Mouse (Mus musculus) spleen, adult 2 months (tissue): Measurements from ENCODE around the gene Mcoln2. TPM values are rescaled to one million over a fixed set of nuclear protein-coding genes. Genes with fewer than 3 reads are reported as not detected.
"Not testable (repeated sequence)": the region's sequence is repeated elsewhere in the genome, so short reads cannot be mapped to it uniquely, and the experiment has no call there.

Source experiments
- DNase-seq, 2 experiments: peaks; one replicate each; pipeline versions ENCODE4 v3.0.0 to v3.0.0-alpha.2; 2012 to 2021; ENCODE audit warnings: low spot score in 2 of 2, low read depth in 1 of 2
- H3K27ac ChIP-seq: fragments of 200-500 bp; 2 replicates; pipeline ENCODE4 v1.5.1; 2012; ENCODE audit warnings: low read length, inconsistent platforms; ENCODE audit not compliant: insufficient read depth
- H3K27me3 ChIP-seq: fragments of 200-500 bp; 2 replicates; pipeline ENCODE4 v1.6.1; 2012; ENCODE audit warnings: mild to moderate bottlenecking, moderate library complexity, low read length, inconsistent platforms; ENCODE audit not compliant: control insufficient read depth, insufficient read depth
- H3K36me3 ChIP-seq: fragments of 200-500 bp; 2 replicates; pipeline ENCODE4 v1.6.1; 2012; ENCODE audit warnings: mild to moderate bottlenecking, low read length, inconsistent platforms; ENCODE audit not compliant: control insufficient read depth, insufficient read depth
- H3K4me1 ChIP-seq: fragments of 200-500 bp; 2 replicates; pipeline ENCODE4 v1.6.1; 2011; ENCODE audit warnings: inconsistent platforms; ENCODE audit not compliant: control insufficient read depth, insufficient read depth, insufficient read length
- H3K4me3 ChIP-seq: fragments of 200-500 bp; 2 replicates; pipeline ENCODE4 v1.5.1; 2011; ENCODE audit warnings: mild to moderate bottlenecking, inconsistent platforms; ENCODE audit not compliant: insufficient read depth, insufficient read length; ENCODE audit errors: extremely low read depth
- CTCF ChIP-seq: fragments of 200-500 bp; IDR thresholded peaks from 2 replicates; pipeline ENCODE4 v1.5.1; 2011; ENCODE audit warnings: mild to moderate bottlenecking, inconsistent platforms; ENCODE audit not compliant: insufficient read depth, insufficient read length, insufficient replicate concordance; ENCODE audit errors: extremely low read depth
- POLR2A ChIP-seq: fragments of 200-500 bp; IDR thresholded peaks from 2 replicates; pipeline ENCODE4 v1.6.1; 2011; ENCODE audit warnings: low read depth, low read length, inconsistent platforms
- WGBS: fragments of 180-500 bp; shearing (Covaris S2); methylation state at CpG from one replicate; pipeline ENCODE4 v1.1.7; 2018; 5-methylcytosine and 5-hydroxymethylcytosine counted together
- polyA plus RNA-seq: library from polyadenylated mRNA; depleted of rRNA; stranded (reverse); fragments of >200 nt; gene quantifications from 2 replicates; pipeline ENCODE4 v1.2.3, GENCODE M21; 2012

Mcoln2 gene
- polyA plus RNA-seq, 1 experiment = 8.2 TPM

DNA sequence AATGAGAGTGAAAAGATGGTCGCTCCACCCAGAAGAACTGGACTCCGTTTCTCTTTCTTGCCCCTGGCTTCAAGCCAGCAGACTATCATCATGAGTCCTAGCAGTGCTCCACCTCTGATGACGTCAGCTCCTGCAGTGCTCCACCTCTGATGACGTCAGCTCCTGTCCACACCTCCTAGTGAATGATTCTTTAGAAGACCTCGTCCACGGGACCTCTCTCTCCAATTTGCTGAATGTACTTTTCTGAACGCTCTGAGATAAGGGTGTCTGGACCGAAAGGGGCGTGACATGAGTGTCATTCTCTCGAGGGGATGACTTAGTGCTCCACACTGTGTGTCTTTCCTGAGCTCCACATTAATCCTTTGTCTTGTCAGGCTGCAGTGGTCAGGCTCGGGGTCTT, 55.7 kb downstream of the Mcoln2 start:
- Histone ChIP-seq H3K36me3 (no peaks in the 10 kb centered on the region), H3K27ac (no peak overlapping the region), H3K4me3 (no peak overlapping the region), H3K27me3 (no peaks in the 10 kb centered on the region), H3K4me1 (no peaks in the 10 kb centered on the region)
- DNase-seq = no peak
- 68% methylated on average over 11 of the region's 11 CpGs for WGBS
- TF ChIP-seq CTCF (no peak), POLR2A (no peak)

DNA sequence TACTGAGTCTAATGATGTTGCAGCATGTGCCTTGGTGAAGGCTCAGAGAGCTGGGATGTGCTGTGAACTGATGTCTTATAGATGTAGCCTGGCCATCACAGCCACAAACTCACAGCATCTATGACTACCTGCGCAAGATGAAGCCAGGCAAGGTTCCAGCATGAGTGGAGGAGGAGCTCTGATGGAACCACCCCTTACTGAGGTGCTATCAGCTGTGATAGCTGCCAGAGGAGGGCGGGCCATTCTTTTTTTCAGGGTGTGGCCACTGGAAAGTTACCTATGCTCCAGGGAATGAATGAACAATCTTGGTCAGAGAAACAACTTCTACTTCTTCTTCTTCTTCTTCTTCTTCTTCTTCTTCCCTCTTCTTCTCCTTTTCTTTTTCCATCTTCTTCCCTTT, 57.0 kb downstream of the Mcoln2 start:
- H3K4me3 ChIP-seq = no peak overlapping the region
- 95% methylated on average over 2 of the region's 2 CpGs for WGBS
- no peak for TF ChIP-seq POLR2A
- no peak for TF ChIP-seq CTCF

DNA sequence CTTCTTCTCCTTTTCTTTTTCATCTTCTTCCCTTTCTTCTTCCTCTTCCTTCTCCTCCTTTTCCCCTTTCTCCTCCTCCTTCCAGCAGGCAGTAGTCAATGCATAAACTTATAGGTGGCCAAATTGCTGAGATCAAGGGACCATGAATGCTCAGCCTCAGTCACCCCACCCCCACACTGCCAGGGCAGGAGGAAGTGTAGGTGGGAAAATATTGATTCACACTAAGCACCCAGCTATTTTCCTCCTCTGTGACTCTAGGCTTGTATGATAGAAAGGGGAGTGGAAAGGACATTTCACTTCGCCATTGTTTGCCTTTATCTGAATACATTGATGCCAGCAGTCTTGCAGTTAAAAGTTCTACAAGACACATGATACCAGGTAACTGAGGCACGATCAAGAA, 57.8 kb downstream of the Mcoln2 start:
- 76% methylated on average over 2 of the region's 2 CpGs for WGBS
- TF ChIP-seq POLR2A (no peak), CTCF (no peak)

More for the DNA sequence above, 57.0 kb downstream of the Mcoln2 start:
- no peaks in the 10 kb centered on the region for H3K27me3 ChIP-seq
- no peaks in the 10 kb centered on the region for H3K36me3 ChIP-seq
- no peaks in the 10 kb centered on the region; the same call in 1 of the 2 replicates for H3K4me1 ChIP-seq
- no peak for DNase-seq
- H3K27ac ChIP-seq = no peak overlapping the region

DNA sequence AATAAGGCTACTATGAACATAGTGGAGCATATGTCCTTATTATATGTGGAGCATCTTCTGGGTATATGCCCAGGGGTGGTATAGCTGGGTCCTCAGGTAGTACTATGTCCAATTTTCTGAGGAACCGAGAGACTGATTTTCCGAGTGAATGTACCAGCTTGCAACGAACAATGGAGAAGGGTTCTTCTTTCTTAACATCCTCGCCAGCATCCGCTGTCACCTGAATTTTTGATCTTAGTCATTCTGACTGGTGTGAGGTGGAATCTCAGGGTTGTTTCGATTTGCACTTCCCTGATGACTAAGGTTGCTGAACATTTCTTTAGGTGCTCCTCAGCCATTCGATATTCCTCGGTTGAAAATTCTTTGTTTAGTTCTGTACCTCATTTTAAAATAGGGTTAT, 60.1 kb downstream of the Mcoln2 start:
- 90% methylated on average over 8 of the region's 8 CpGs for WGBS
- H3K36me3 ChIP-seq, DNase-seq, H3K27me3 ChIP-seq, H3K27ac ChIP-seq, H3K4me3 ChIP-seq, H3K4me1 ChIP-seq: not testable (repeated sequence)

More for the DNA sequence above, 57.8 kb downstream of the Mcoln2 start:
- H3K36me3 ChIP-seq = no peaks in the 10 kb centered on the region
- H3K27me3 ChIP-seq = no peaks in the 10 kb centered on the region
- peaks cover 4% of the 10 kb centered on the region; the same call in 1 of the 2 replicates for H3K4me1 ChIP-seq
- H3K27ac ChIP-seq = no peak overlapping the region
- H3K4me3 ChIP-seq = no peak overlapping the region
- no peak for DNase-seq

DNA sequence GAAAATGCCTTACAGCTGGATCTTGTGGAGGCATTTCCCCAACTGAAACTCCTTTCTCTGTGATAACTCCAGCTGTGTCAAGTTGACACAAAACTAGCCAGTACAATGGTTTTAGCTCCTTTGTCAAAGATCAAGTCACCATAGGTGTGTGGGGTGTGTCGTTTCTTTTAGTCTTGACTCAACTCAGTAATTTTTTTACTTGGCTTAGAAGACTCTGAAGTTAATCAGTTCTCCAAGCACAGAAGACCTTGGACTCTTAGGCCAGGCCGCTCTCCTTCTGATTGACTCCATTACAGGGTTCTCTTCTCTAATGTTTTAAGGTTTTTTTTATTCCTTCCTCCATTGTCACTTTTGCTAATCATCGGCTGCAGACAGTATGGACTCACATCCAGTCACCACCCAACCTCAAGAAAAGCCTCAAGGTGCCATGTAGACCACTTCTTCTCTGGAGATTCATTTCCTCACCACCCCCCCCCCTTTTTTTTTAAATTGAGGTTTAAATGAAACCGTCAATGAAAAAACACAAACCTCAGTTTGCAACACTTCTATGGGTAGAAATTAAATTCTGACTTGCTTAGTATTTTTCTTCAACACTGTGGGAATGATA, 61.6 kb downstream of the Mcoln2 start:
- Histone ChIP-seq H3K4me3 (no peak overlapping the region), H3K27me3 (no peaks in the 10 kb centered on the region), H3K27ac (no peak overlapping the region), H3K36me3 (no peaks in the 10 kb centered on the region), H3K4me1 (peaks cover 8% of the 10 kb centered on the region; the same call in 1 of the 2 replicates)
- no peak for DNase-seq
- 67% methylated on average over 4 of the region's 4 CpGs for WGBS
- TF ChIP-seq POLR2A = no peak
- no peak for TF ChIP-seq CTCF

DNA sequence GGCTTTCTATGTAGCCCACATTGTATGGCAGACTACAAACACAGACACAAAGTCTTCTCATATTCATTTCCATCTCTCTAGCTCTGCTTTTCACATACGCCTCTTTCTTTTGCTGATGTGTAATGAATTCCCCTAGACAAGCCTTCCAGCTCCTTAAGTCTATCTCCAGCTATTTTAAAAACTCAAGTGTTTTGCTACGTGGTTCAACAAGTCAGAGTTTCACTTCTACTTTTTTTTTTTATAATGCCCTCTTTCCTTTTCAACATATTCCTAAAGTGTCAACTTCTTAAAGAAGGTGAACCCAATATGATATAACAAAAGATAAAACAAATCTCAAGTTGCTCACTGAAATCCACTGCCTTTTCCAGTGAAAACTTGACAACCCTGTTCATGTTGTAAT, 62.3 kb downstream of the Mcoln2 start:
- TF ChIP-seq CTCF (no peak), POLR2A (no peak)
- peak in 1 of 2 experiments; percentile 17 for DNase-seq
- Histone ChIP-seq H3K4me1 (peaks cover 8% of the 10 kb centered on the region; the same call in 1 of the 2 replicates), H3K4me3 (no peak overlapping the region), H3K36me3 (no peaks in the 10 kb centered on the region), H3K27me3 (no peaks in the 10 kb centered on the region), H3K27ac (no peak overlapping the region)
- 25% methylated on average over 2 of the region's 2 CpGs for WGBS

DNA sequence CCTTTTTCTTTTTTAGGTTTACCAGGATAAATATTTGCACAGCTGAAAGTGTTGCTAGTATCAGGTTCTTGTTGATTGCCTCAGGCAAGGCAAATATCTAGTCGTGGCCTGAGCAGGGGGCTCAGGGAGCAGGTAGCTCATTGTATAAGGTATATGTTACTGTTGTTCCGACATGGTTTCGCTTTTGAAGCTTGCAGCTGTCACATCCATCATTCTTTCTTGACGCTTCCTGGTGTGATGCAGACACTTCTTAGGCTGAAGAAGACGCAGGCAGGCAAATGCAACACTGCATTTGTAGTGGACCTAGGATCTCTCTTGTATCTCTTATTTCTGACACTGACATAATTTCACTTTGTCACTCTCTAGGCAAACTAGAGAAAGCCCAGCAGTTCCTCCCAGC, 63.7 kb downstream of the Mcoln2 start:
- Histone ChIP-seq H3K4me3 (no peak overlapping the region), H3K4me1 (peaks cover 8% of the 10 kb centered on the region; the same call in 1 of the 2 replicates), H3K27me3 (no peaks in the 10 kb centered on the region), H3K36me3 (no peaks in the 10 kb centered on the region), H3K27ac (no peak overlapping the region)
- DNase-seq = no peak
- TF ChIP-seq POLR2A (no peak), CTCF (no peak)
- WGBS = 42% methylated on average over 5 of the region's 5 CpGs
